29 mouse cellular contexts compared by ENCODE assay signal in the genomic region with DNA sequence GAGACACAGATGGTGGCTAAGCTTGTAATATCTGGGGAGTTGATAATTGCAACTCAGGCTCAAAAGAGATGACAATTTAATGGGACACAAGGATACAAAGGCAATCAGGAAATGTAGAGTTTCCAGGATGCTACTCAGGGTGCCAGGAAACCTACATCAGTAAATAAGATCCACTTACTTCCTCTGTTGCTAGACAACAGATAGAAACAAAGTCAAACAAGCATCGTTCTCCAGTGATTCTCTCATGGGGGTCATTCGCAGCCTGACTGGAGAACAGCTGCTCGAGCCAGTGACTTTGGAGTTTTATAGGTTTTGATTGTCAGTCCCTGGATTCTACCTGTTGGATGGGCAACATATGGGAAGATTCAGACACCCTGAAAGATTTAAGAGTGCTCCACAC.
DNase-seq lines count a peak whose midpoint lies in the region; ATAC-seq and TF ChIP-seq lines count a peak whose summit lies in the region.
"Had no signal": no experiment of that assay in that cellular context is flagged by ENCODE, and none has a peak within 500 bp of the region (broad histone marks: within the 10 kb centered on the region; RNA-seq: fewer than 3 reads in every experiment).

No protein-coding gene starts in this region.

- TF ChIP-seq CTCF in heart, postnatal 0 days (IDR thresholded peaks at IDR 0.05; ENCODE audit: low read depth) = no peak
- TF ChIP-seq CTCF in lung, postnatal 0 days (IDR thresholded peaks at IDR 0.05) = no peak

- H3K4me1 ChIP-seq in heart, postnatal 0 days (ENCODE audit: control insufficient read depth, insufficient read depth) = no peaks in the 10 kb centered on the region
- H3K4me1 ChIP-seq in heart, embryonic 12.5 days (replicated peaks) = no peaks in the 10 kb centered on the region
- no peaks in the 10 kb centered on the region for H3K4me1 ChIP-seq in lung, postnatal 0 days (ENCODE audit: insufficient read depth, low read depth, low read length)
- H3K4me1 ChIP-seq in limb, embryonic 14.5 days (ENCODE audit: control insufficient read depth, insufficient read depth, low read length) = no peaks in the 10 kb centered on the region
- H3K4me1 ChIP-seq in midbrain, embryonic 14.5 days (ENCODE audit: control insufficient read depth, insufficient read depth, low read length) = peaks cover 12% of the 10 kb centered on the region
- H3K4me1 ChIP-seq: limb, embryonic 12.5 days; liver, embryonic 12.5 days; stomach, embryonic 15.5 days had no signal

- H3K9me3 ChIP-seq in heart, postnatal 0 days (replicated peaks; ENCODE audit: control insufficient read depth, low read length) = no peaks in the 10 kb centered on the region
- no peaks in the 10 kb centered on the region for H3K9me3 ChIP-seq in heart, embryonic 12.5 days (replicated peaks)
- H3K9me3 ChIP-seq in lung, postnatal 0 days (ENCODE audit: low read length) = no peaks in the 10 kb centered on the region
- no peaks in the 10 kb centered on the region for H3K9me3 ChIP-seq in limb, embryonic 14.5 days (ENCODE audit: control insufficient read depth, low read length)
- no peaks in the 10 kb centered on the region for H3K9me3 ChIP-seq in midbrain, embryonic 14.5 days (ENCODE audit: control insufficient read depth, low read length)
- H3K9me3 ChIP-seq: hindbrain, embryonic 12.5 days; limb, embryonic 12.5 days; liver, embryonic 12.5 days; midbrain, embryonic 10.5 days; neural tube, embryonic 12.5 days; stomach, embryonic 15.5 days had no signal

- H3K9ac ChIP-seq in heart, postnatal 0 days (replicated peaks; ENCODE audit: low read depth, low read length) = no peak overlapping the region
- H3K9ac ChIP-seq in heart, embryonic 12.5 days = no peak overlapping the region
- no peak overlapping the region for H3K9ac ChIP-seq in lung, postnatal 0 days (replicated peaks; ENCODE audit: low read depth)
- no peak overlapping the region for H3K9ac ChIP-seq in limb, embryonic 14.5 days (ENCODE audit: low read depth, low read length, severe bottlenecking)
- H3K9ac ChIP-seq in midbrain, embryonic 14.5 days (replicated peaks; ENCODE audit: low read length) = no peak overlapping the region
- H3K9ac ChIP-seq: hindbrain, embryonic 12.5 days; limb, embryonic 12.5 days; liver, embryonic 12.5 days; liver, postnatal 0 days; neural tube, embryonic 12.5 days; stomach, embryonic 15.5 days had no signal

- no peaks in the 10 kb centered on the region for H3K27me3 ChIP-seq in heart, postnatal 0 days (ENCODE audit: control insufficient read depth, insufficient read depth, low read length)
- H3K27me3 ChIP-seq in heart, embryonic 12.5 days (replicated peaks) = no peaks in the 10 kb centered on the region
- H3K27me3 ChIP-seq in lung, postnatal 0 days (replicated peaks; ENCODE audit: insufficient read depth, low read length) = no peaks in the 10 kb centered on the region
- no peaks in the 10 kb centered on the region for H3K27me3 ChIP-seq in limb, embryonic 14.5 days (ENCODE audit: control insufficient read depth, insufficient read depth, low read length)
- H3K27me3 ChIP-seq in midbrain, embryonic 14.5 days (ENCODE audit: control insufficient read depth, insufficient read depth, low read length) = no peaks in the 10 kb centered on the region
- H3K27me3 ChIP-seq: hindbrain, embryonic 12.5 days; limb, embryonic 12.5 days; liver, embryonic 12.5 days; neural tube, embryonic 12.5 days; stomach, embryonic 15.5 days had no signal

- H3K4me2 ChIP-seq in heart, postnatal 0 days (ENCODE audit: low read depth, low read length) = no peak overlapping the region
- H3K4me2 ChIP-seq in heart, embryonic 12.5 days = no peak overlapping the region
- no peak overlapping the region for H3K4me2 ChIP-seq in lung, postnatal 0 days (replicated peaks; ENCODE audit: low read depth, low read length)
- H3K4me2 ChIP-seq in limb, embryonic 14.5 days (replicated peaks; ENCODE audit: low read depth, low read length, severe bottlenecking) = no peak overlapping the region
- no peak overlapping the region for H3K4me2 ChIP-seq in midbrain, embryonic 14.5 days (ENCODE audit: low read length)
- H3K4me2 ChIP-seq: hindbrain, embryonic 12.5 days; limb, embryonic 12.5 days; liver, embryonic 12.5 days; neural tube, embryonic 12.5 days; stomach, embryonic 15.5 days had no signal

- TF ChIP-seq POLR2A in limb, embryonic 14.5 days (IDR thresholded peaks at IDR 0.05; ENCODE audit: borderline replicate concordance, extremely low read depth, insufficient read depth, insufficient read length) = no peak

- no peak for ATAC-seq in heart, postnatal 0 days (ENCODE audit: insufficient read depth, low read depth)
- no peak for ATAC-seq in heart, embryonic 12.5 days (ENCODE audit: insufficient number of reproducible peaks, low FRiP score)
- ATAC-seq in lung, postnatal 0 days = peak; percentile 37; the same call in 1 of the 2 replicates
- peak; percentile 89 for ATAC-seq in limb, embryonic 14.5 days (ENCODE audit: low FRiP score, low read depth)
- ATAC-seq in midbrain, embryonic 14.5 days (ENCODE audit: low FRiP score, low TSS enrichment) = no peak
- ATAC-seq: activated CD4-positive, CD25-positive, alpha-beta regulatory T cell, adult 4 months; CD4-positive, CD25-positive, alpha-beta regulatory T cell, adult 4 months; forebrain, embryonic 14.5 days; intestine, postnatal 0 days; liver, embryonic 12.5 days; liver, postnatal 0 days; midbrain, embryonic 16.5 days had no signal

- WGBS in heart, postnatal 0 days = 44% methylated on average over 3 of the region's 3 CpGs
- 51% methylated on average over 3 of the region's 3 CpGs for WGBS in heart, embryonic 12.5 days
- 37% methylated on average over 3 of the region's 3 CpGs for WGBS in lung, postnatal 0 days
- 41% methylated on average over 3 of the region's 3 CpGs for WGBS in limb, embryonic 14.5 days
- 66% methylated on average over 3 of the region's 3 CpGs for WGBS in midbrain, embryonic 14.5 days

- TF ChIP-seq EP300 in heart, postnatal 0 days (IDR thresholded peaks at IDR 0.05; ENCODE audit: low read depth) = no peak
- peak; percentile 72 for TF ChIP-seq EP300 in lung, postnatal 0 days (IDR thresholded peaks at IDR 0.05)

- no peak overlapping the region for H3K4me3 ChIP-seq in heart, postnatal 0 days (ENCODE audit: low read depth, low read length)
- no peak overlapping the region for H3K4me3 ChIP-seq in heart, embryonic 12.5 days
- H3K4me3 ChIP-seq in lung, postnatal 0 days (ENCODE audit: low read depth, low read length) = no peak overlapping the region
- H3K4me3 ChIP-seq in limb, embryonic 14.5 days (replicated peaks; ENCODE audit: low read length) = no peak overlapping the region
- H3K4me3 ChIP-seq in midbrain, embryonic 14.5 days (replicated peaks; ENCODE audit: low read depth, low read length) = no peak overlapping the region
- H3K4me3 ChIP-seq: hindbrain, embryonic 12.5 days; limb, embryonic 12.5 days; liver, embryonic 12.5 days; midbrain, embryonic 10.5 days; myocyte; neural tube, embryonic 12.5 days; stomach, embryonic 15.5 days had no signal

- DNase-seq in heart, postnatal 0 days (ENCODE audit: low spot score) = peak; percentile 41
- peak; percentile 10 for DNase-seq in lung, postnatal 0 days (ENCODE audit: low spot score)
- no peak for DNase-seq in lung, adult 18-20 months
- peak; percentile 30 for DNase-seq in MN1 (ENCODE audit: low spot score)
- peak; percentile 73 for DNase-seq in limb, embryonic 14.5 days (ENCODE audit: low spot score)
- no peak for DNase-seq in midbrain, embryonic 14.5 days
- DNase-seq: adrenal gland, adult 2 months; adrenal gland, postnatal 36 days; cerebellum, adult 18-20 months; cerebellum, postnatal 10 days; gastrocnemius, postnatal 25 days; heart, adult 18-20 months; heart, postnatal 36 days; kidney, postnatal 25 days; liver, postnatal 0 days; right cerebral cortex, postnatal 14 days had no signal

- no peaks in the 10 kb centered on the region for H3K36me3 ChIP-seq in heart, postnatal 0 days (replicated peaks; ENCODE audit: control insufficient read depth, insufficient read depth, low read length)
- H3K36me3 ChIP-seq in heart, embryonic 12.5 days = no peaks in the 10 kb centered on the region
- H3K36me3 ChIP-seq in lung, postnatal 0 days (ENCODE audit: insufficient read depth, low read length) = no peaks in the 10 kb centered on the region
- H3K36me3 ChIP-seq in limb, embryonic 14.5 days (ENCODE audit: control insufficient read depth, insufficient read depth, low read length) = no peaks in the 10 kb centered on the region
- H3K36me3 ChIP-seq in midbrain, embryonic 14.5 days (ENCODE audit: control insufficient read depth, insufficient read depth, low read length) = no peaks in the 10 kb centered on the region
- H3K36me3 ChIP-seq: hindbrain, embryonic 12.5 days; limb, embryonic 12.5 days; liver, embryonic 12.5 days; midbrain, embryonic 10.5 days; neural tube, embryonic 12.5 days; stomach, embryonic 15.5 days had no signal

- no peak overlapping the region for H3K27ac ChIP-seq in heart, postnatal 0 days (ENCODE audit: low read depth)
- H3K27ac ChIP-seq in heart, embryonic 12.5 days (ENCODE audit: poor library complexity, severe bottlenecking) = no peak overlapping the region
- H3K27ac ChIP-seq in lung, postnatal 0 days (ENCODE audit: low read length) = no peak overlapping the region
- no peak overlapping the region for H3K27ac ChIP-seq in limb, embryonic 14.5 days (replicated peaks; ENCODE audit: low read depth, low read length)
- H3K27ac ChIP-seq in midbrain, embryonic 14.5 days (replicated peaks; ENCODE audit: low read depth, low read length) = no peak overlapping the region
- H3K27ac ChIP-seq: hindbrain, embryonic 12.5 days; limb, embryonic 12.5 days; liver, embryonic 12.5 days; midbrain, embryonic 10.5 days; neural tube, embryonic 12.5 days; stomach, embryonic 15.5 days had no signal

Comparison
In these comparisons a context has a peak if more than half of its experiments do, and no peak if none do; other contexts are left out.
1. DNase-seq: peak in heart, postnatal 0 days (single experiment), lung, postnatal 0 days (single experiment), MN1 (single experiment) and limb, embryonic 14.5 days (single experiment); none in lung, adult 18-20 months (0 of 2) and midbrain, embryonic 14.5 days (single experiment).
2. ATAC-seq: peak in lung, postnatal 0 days (single experiment) and limb, embryonic 14.5 days (single experiment); none in heart, postnatal 0 days (single experiment), heart, embryonic 12.5 days (single experiment) and midbrain, embryonic 14.5 days (single experiment).